Mouse (Mus musculus): Measurements from ENCODE around the gene Adgrg3.
"Not testable (repeated sequence)": the region's sequence is repeated elsewhere in the genome, so short reads cannot be mapped to it uniquely, and the experiment has no call there.

Gene Adgrg3

DNA sequence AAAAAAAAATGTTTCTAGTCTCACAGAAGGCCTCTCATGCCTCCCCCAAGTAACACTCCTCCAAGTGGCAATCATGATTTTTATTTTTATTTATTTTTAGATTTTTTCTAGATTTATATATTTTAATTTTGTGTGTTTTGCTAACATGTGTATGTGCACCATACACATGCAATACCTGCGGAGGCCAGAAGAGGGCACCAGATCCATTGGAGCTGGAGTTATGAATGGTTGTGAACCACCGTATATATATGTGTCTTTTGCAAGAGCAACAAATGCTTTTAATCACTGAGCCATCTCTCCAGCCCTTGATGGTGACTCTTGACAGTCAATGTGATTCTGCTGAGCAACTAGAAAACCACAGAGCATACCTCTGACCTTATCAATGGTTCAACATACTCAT lies 7.9 kb downstream of the Adgrg3 start:
- no peak for DNase-seq (ENCODE audit: low spot score)

DNA sequence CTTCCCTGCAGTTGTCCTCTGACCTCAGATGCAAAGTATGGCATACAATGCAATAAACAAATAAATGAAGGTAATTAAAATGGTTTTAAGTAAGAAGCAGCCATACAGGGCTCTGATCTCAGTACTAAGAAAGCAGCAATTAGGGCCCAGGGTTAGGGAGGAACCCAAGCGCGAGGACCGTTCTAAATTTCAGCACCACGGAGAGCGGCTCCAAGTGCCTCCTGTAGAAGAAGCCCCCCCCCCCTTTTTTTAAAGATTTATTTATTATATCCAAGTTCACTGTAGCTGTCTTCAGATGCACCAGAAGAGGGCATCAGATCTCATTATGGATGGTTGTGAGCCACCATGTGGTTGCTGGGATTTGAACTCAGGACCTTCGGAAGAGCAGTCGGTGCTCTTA lies 10.9 kb downstream of the Adgrg3 start:
- DNase-seq (ENCODE audit: low spot score), result not testable (repeated sequence)

DNA sequence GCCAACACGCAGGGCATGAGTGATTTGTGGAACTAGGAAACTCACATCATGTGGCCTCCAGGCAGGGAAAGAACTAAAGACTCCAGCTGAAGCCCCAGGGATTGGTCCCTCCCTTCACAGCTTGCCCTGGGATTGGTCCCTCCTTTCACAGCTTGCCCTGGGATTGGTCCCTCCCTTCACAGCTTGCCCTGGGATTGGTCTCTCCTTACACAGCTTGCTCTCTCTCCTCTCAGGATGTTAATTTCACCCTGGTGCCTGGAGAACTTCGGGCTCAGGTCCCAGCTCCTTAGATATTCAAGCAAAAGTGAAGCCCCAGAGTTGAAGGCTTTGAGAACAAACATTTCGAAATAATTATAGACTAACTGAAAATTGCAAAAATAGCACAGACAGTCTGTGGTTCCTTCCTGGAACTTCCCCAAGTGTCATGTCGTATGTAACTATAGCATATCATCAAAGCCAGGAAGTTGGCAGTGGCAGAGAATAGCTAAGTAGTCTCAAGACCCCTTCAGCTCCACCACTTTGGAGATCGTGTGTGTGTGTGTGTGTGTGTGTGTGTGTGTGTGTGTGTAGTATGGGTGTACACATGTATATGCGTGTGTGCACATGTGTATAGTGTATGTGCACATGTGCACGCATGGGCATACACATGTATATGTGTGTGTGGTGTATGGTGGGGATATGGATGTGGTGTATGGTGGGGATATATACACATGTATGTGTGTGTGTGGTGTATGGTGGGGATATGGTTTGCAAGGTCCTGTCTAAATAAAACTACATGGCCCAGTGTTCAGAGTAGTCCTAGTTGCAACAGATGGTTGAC lies 19.8 kb downstream of the Adgrg3 start:
- peak; percentile 13 for DNase-seq (ENCODE audit: low spot score)

DNA sequence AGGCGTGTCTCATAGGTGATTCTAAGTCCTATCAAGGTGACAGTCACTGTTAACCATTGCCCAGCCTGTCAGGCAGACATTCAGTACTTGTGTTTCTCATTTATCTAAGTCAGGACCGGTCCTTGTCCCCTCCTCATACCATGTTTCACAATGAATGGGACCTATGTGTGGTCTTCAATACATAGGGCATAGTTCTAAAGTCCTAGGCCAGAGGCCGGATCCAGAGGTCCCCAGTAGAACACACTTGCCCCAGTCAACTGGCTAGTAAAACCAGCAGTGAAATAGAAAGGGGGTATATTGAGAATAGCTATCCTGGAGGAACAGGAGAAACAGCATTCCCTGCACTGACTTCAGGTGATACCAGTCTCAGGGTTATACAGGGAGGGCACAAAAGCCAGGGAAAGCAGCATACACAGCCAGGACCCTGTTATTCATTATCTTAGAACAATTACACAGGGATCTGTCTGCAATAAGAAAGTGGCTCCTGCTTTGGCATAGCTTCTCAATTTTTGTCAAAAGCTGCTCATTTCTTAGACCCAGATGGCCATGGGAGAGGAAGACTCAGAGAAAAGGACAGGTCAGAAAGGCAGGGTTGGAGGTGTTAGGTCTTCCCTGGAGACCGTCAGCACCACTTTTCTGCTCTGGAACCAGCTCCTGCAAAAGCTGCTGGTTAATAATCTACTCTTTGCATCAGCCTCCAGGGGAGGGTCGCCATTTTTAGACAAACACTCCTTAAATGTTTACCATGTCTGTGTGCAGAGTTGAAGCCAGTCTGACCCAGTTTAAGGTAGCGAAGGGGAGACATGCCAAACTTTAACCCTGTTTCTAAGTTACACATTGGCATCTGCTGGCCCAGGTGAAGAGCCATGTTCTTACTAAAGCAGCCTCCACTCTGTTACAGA lies 24.6 kb downstream of the Adgrg3 start:
- no peak for DNase-seq (ENCODE audit: low spot score)

DNA sequence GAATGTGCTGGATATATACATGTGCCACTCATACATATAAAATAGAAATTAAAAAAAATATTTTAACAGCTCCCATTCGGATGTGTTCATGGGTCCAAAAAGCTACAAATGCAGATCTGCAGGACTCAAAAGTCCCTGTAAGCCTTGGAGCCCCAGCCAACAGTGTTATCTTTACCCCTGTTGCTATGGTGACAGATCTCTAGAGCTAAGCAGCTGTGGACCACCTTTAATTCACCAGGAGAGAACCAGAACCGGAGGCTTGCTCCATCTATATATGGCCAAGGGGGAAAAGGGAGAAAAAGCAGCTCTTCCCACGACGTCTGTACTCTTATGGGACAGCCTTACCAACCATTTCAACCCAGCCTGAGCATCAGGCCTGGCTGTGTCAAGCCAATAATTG lies 27.3 kb downstream of the Adgrg3 start:
- no peak for DNase-seq (ENCODE audit: low spot score)

DNA sequence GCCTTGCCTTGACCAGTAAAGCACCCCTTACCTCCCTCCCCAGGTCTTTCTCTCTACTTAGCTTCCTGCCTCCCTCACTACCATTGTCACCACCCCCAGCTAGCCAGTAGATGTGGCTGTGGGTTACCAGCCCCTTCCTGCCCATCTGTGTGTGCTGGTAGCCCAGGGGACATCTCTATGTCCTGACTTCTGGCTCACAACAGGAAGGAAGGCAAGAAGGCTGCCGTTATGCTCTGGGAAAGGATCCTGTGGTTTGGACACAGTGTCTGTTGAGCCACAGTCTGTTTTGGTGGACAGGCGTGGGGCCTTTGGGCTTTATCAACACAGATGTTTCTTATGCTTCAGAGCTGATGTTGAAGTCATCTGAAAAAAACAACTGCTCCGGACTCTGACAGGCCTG lies 29.5 kb downstream of the Adgrg3 start:
- no peak for DNase-seq (ENCODE audit: low spot score)

DNA sequence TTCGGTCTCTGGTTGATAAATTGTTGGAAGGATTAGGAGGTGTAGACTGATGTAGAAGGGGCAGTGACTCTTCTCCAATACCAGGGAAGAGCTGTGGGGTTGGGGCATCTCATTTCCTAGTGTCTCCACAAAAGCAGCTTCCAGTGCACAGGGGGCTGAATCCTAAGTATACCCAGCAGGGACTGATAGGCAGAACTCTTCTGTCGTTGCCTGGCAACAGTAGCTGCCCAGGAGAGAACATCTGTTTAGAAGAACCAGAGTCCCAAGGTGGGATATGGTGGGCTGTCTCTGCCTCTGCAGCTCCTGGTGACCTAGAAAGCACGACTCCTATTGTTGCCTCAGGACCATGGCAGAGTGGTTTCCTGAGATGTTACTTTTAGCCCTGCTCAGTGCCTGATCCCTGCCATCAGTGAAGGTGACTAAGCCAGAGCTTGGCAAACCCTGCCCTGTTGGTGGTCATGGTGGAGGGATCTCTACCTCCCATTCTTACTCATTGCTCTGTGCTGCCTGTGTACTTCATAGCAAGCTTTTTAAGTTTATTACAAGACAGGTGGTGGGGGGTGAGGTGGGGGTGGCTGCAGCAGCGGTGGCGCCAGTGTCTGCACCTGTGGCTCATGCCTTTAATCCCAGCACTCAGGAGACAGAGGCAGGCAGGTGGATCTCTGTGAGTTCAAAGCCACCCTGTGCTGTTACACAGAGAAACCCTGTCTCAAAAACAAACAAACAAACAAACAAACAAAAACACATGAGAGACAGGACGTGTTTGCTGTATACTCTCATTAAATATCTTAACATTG lies 30.6 kb downstream of the Adgrg3 start:
- no peak for DNase-seq (ENCODE audit: low spot score)

DNA sequence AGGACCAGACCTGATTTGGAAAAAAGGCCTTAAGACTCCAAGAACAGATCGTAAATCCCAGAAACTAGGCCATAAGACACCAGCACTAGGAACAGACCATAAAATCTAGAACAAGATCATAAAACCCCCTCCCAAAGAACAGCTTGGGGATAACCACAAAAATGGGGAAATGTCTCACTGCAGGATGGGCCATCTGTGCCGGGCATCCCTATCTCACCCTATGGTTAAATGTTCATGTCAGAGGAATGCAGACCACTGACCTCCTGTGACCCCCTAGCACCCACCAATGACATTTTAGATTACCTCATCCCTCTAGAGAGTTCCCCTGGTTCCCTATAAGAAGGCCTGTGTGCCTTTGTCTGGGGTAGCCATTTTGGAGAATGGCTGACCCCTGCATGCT lies 32.1 kb downstream of the Adgrg3 start:
- DNase-seq (ENCODE audit: low spot score), result no peak

DNA sequence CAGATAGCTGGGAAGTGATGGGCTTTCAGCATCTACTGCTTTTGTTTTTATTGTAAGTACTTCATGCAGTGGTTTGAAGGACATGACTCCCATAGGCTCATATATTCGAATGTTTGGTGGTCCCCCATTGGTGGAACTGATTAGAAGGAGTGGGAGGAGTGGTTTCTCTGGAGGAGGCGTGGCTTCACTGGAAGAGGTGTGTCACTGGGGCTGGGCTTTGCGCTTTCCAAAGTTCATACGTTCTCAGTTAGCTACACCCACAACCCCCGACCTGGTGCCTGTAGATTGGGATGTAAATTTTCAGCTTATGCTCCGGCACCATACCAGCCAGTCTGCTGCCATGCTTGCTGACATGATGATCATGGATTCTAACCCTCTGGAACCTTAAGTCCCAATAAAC lies 36.9 kb downstream of the Adgrg3 start:
- no peak for DNase-seq (ENCODE audit: low spot score)

DNA sequence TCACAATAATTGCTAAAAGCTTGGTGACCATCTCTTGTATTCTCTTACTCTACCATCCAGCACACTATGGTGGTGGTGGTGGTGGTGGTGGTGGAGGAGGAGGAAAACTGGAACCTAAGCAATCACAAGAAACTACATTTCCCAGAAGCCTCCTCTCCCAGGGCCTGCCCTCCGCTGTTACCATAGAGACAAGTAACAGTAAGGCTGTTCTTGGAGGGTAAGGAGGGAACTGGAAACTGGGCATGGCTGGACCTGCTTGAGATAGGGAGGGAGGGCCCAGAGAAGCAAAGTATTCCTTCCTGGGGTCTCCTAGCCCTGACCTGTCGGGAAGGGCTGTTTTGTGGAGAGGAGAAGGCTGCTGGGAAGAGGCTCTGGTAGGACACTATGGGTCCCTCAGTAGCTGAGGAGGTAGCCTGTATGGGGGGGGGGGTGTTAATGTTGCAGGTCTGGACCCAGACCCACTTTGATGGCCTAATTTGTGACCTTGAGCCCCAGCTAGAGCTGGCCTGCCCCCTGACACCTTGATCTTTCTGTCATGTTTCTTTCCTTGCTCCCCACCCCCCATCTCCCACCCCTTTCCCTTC lies 37.5 kb downstream of the Adgrg3 start, which contains the start of gene Drc7:
TSS of gene Drc7 (plus strand) at position 177 of the 584 bp plus-strand sequence.
- peak; percentile 16 for DNase-seq (ENCODE audit: low spot score)

DNA sequence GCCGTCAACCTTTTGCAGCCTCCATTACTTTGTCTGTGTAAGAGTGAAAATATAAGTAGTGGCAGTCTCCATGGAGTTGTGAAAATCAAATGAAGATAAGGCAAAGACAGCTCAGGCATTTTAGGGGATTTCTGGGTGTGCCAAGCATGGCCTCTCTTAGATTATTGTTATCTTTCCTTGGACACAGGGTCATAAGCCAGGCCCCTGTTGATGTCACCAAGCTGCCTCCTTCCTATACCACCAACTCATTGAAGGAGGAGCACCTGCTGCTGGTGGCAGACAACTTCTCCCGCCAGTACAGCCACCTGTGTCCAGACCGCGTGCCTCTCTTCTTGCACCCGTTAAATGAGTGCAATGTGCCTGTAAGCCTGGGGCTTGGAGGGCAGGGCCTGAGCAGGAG lies 38.9 kb downstream of the Adgrg3 start:
- DNase-seq (ENCODE audit: low spot score), result no peak

DNA sequence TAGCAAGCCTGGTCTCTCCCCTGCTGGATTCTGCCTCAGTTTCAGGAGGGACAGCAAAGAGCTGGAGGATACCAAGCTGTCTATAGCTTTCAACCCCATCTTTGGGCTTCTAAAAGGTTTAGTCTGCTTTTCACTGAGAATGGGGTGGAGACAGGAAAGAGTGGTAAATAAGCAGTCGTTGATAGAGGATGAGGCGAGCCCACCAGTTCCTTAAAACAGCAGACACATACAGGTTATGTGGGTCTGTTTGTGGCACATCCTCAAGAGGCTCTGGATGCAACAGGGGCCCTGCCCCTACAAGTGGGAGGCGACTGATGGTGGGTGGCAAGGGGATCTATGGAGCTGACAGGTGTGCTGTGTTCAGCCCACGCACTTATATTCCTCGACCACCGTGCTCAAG lies 41.2 kb downstream of the Adgrg3 start:
- no peak for DNase-seq (ENCODE audit: low spot score)

DNA sequence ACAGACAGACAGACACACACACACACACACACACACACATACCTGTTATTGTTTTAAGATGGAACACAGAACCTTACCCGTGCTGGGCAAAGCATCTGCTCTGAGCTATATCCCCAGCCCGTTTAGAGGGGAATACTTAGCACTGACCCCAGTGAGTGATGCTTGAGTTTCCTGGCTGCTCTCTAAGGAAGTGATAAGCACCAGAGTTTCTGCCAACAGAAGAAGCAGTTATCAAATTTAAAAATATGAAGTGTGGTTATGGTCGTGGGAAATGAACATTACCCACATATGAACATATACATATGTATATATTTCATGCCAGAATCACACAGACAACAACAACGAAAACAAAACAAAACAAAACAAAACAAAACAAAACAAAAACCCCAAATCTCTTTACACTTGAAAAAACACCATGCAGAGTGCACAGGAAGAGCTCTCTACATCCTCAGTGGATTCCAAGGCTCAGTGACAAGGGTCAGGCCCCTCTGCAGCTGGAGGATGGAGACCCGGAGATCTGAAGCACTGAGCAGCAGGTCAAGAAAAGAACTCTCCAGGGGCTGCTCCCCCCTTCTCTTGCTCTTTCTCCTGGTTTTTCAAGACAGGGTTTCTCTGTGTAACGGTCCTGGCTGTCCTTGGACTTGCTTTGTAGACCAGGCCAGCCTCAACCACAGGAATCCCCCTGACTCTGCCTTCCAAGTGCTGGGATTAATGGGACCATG lies 42.5 kb downstream of the Adgrg3 start:
- DNase-seq (ENCODE audit: low spot score), result no peak

DNA sequence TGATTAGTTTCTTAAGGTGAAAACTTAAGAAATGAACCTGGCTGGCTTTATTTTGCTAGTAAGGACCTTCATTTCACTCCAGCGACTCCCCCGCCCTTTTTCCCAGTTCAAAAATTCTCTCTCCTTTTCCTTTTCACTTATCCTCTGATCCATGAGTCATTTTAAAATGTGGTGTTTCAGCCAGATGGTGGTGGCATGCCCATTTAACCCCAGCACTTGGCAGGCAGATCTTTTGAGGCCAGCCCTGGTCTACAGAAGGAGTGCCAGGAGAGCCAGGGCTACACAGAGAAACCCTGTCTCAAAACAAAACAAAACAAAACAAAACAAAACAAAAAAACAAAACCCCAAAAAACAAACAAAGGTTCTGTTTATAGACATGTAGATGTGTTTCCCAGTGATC lies 47.0 kb downstream of the Adgrg3 start:
- DNase-seq (ENCODE audit: low spot score), result no peak

DNA sequence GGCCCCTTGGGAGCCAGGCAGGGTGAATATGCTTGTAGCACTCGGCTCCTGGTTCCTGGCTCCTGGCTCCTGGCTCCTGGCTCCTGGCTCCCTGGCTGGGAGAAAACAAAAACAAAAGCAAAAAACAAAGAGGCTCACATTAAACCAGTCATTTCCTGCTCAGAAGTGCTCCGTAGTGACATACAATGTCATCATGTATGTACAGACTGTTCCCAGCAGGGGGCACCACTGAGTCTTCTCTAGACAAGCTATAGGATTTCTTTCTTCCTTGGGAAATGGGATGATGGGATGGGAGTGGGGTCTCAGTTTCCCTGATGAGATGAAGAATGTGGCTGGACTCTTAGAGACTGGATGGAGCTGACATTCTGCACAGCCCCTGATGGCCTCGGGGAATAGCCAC lies 50.1 kb downstream of the Adgrg3 start:
- no peak for DNase-seq (ENCODE audit: low spot score)

DNA sequence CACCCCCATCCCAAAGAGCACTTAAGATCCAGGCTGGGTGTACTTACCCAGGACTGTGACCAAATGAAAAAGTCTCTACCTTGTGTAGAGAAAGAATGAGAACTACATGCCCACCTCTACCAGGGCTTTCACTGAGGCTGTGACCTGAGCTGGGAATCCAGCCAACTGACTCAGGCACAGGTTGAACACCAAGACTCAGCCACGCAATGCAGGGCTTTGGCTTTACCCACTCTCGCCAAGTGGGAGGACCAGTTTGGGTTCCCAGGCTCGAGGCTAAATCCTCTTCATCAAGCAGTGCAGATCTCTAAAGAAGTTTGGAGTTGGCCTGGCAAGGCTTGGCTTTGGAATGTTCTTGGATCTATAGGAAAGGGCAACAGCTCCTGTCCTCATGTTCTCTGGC lies 58.0 kb downstream of the Adgrg3 start:
- DNase-seq (ENCODE audit: low spot score), result no peak

DNA sequence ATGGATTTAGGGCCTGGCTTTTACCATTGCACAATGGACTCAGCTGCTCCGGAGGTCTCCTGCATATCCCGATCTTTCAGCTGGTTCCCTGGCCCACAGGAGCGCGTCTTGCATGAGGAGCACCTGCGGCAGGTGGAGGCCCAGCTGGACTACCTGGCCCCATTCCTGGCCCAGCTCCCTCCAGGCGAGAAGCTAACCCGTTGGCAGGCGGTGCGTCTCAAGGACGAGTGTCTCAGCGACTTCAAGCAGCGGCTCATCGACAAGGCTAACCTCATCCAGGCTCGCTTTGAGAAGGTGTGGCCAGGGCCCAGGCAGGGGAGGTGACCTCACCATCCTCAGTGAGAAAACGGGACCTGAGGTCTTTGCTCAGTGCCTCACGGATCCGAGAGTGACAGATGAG lies 58.7 kb downstream of the Adgrg3 start:
- DNase-seq (ENCODE audit: low spot score), result no peak

DNA sequence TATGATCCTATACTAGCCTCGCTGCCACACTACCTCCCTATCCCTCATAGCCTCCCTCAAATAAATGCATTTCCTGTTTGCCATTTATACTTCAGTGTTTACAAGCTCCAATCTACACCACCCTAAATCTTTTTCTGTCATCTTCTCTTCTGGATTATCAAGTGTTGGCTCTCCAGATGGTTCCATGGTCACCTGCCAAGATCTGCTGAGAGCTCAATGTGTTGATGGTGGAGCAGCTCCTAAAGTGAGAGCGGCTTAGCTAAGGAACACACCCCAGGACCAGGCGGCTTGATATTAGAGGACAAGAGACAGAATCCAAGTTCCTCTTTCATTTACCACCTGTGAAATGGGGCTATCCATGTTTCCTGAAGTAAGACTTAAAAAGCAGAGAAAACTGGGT lies 60.6 kb downstream of the Adgrg3 start:
- DNase-seq (ENCODE audit: low spot score), result no peak

DNA sequence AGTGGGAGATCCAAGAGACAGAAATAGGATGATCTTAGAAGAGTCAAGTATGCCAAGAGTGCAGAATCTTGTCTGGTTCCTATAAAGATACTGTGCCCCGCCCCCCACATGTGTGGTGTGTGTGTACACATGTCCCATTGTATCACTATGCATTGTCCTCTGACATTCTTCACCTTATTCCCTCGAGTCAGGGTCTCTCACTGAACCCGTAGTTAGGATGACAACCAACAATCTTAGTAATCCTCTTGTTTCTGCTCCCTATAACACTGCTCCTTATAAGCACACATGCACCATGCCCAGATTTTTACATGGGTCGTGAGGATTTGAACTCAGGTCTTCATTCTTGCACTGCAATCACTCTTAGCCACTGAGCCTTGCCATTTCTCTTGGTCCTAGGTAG lies 61.8 kb downstream of the Adgrg3 start:
- no peak for DNase-seq (ENCODE audit: low spot score)

DNA sequence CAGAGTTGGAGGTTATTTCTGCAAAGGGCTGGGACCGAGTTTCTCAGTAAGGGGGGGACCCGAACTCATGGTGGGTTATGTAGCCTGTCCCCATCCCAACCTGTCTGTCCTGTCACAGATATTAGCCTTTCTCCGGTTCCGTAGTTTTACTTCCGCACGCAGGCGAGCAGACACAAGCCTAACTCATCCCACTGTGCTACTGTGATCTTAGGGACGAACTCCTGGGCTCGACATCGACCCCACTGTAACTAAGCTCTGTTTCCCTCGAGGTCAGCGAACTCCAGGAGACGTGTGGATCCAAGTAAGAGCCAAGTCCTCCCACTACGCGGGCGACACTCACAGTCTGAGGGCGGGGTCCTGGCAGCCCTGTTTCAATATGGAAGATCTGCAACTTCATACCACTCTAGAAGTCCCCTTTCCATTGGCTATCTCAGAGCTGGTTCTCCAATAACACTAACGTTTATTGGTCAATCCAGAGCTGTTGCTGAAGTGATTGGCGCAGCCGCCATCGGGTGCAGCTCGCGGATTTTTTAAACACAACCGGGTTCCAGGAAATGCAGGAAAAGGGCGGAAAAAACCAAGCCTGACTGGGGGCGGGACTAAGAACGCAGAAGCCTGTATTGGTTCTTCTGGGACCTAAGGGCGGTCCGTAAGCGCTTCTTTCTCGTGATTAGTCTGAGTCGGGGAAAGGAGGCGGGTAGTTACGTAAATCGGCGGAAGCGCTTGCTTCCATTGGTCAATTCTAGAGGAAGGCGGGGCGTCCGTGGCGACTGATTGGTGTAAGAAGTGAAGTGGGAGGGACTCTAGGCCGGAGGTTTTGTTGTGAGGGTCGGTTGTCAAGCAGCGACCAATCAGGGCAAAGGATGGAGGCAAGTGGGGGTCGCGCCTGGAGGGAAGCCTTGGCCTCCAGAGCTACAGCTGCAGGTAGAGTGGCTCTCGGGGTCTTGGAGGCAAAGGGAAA lies 63.2 kb downstream of the Adgrg3 start, which contains the start of gene Katnb1:
TSS of gene Katnb1 (plus strand) at position 806 of the 961 bp plus-strand sequence.
- DNase-seq (ENCODE audit: low spot score), result peak; percentile 99

Data from left cerebral cortex, adult 11 months (tissue).